Mouse (Mus musculus): ENCODE results near the gene Atp8b5. TPM values are rescaled to one million over a fixed set of nuclear protein-coding genes. Genes with fewer than 3 reads are reported as not detected.

Atp8b5 gene
- polyA plus RNA-seq, 1 experiment from 2014 or later = 0.77 TPM

- WGBS = 39% methylated on average over 16 of the region's 16 CpGs
These were observed 150.5 kb downstream of the Atp8b5 start for GRCm38 (mm10) chr4:43417269-43418062.

GRCm38 (mm10) chr4:43418450-43418849 is 151.5 kb downstream of the Atp8b5 start:
- Histone ChIP-seq H3K36me3 (ENCODE audit: insufficient read depth, low read length) (peaks cover 46% of the 10 kb centered on the region), H3K4me1 (ENCODE audit: insufficient read depth, low read length) (peaks cover 37% of the 10 kb centered on the region), H3K4me3 (ENCODE audit: low read length) (no peak overlapping the region), H3K9me3 (ENCODE audit: low read length) (no peaks in the 10 kb centered on the region), H3K27me3 (ENCODE audit: insufficient read depth, low read length) (no peaks in the 10 kb centered on the region), H3K27ac (ENCODE audit: low read length) (peak overlapping the region; percentile 84; the same call in 1 of the 2 replicates), H3K4me2 (replicated peaks; ENCODE audit: low read depth, low read length) (no peak overlapping the region), H3K9ac (replicated peaks; ENCODE audit: low read length) (no peak overlapping the region)
- no peak for ATAC-seq (ENCODE audit: low FRiP score, low TSS enrichment)
- 61% methylated on average over 4 of the region's 4 CpGs for WGBS

More at GRCm38 (mm10) chr4:43417269-43418062, 150.5 kb downstream of the Atp8b5 start:
- Histone ChIP-seq H3K4me1 (ENCODE audit: insufficient read depth, low read length) (peaks cover 37% of the 10 kb centered on the region), H3K9me3 (ENCODE audit: low read length) (no peaks in the 10 kb centered on the region), H3K36me3 (ENCODE audit: insufficient read depth, low read length) (peaks cover 37% of the 10 kb centered on the region), H3K9ac (replicated peaks; ENCODE audit: low read length) (peak overlapping the region; percentile 36), H3K4me2 (replicated peaks; ENCODE audit: low read depth, low read length) (no peak overlapping the region), H3K27me3 (ENCODE audit: insufficient read depth, low read length) (no peaks in the 10 kb centered on the region), H3K4me3 (ENCODE audit: low read length) (no peak overlapping the region), H3K27ac (ENCODE audit: low read length) (peak overlapping the region; percentile 84)
- ATAC-seq (ENCODE audit: low FRiP score, low TSS enrichment) = peak; percentile 86

- H3K9me3 ChIP-seq (ENCODE audit: low read length) = no peaks in the 10 kb centered on the region
- H3K27me3 ChIP-seq (ENCODE audit: insufficient read depth, low read length) = no peaks in the 10 kb centered on the region
- 54% methylated on average over 15 of the region's 15 CpGs for WGBS
- no peak overlapping the region for H3K4me2 ChIP-seq (replicated peaks; ENCODE audit: low read depth, low read length)
- H3K9ac ChIP-seq (replicated peaks; ENCODE audit: low read length) = peak overlapping the region; percentile 25; the same call in 1 of the 2 replicates
- no peak overlapping the region for H3K4me3 ChIP-seq (ENCODE audit: low read length)
- ATAC-seq (ENCODE audit: low FRiP score, low TSS enrichment) = no peak
- H3K27ac ChIP-seq (ENCODE audit: low read length) = peak overlapping the region; percentile 84; the same call in 1 of the 2 replicates
- peaks cover 37% of the 10 kb centered on the region for H3K4me1 ChIP-seq (ENCODE audit: insufficient read depth, low read length)
- peaks cover 51% of the 10 kb centered on the region for H3K36me3 ChIP-seq (ENCODE audit: insufficient read depth, low read length)
These were observed 152.2 kb downstream of the Atp8b5 start for GRCm38 (mm10) chr4:43418973-43419656.

GRCm38 (mm10) chr4:43419801-43420281 is 152.9 kb downstream of the Atp8b5 start:
- Histone ChIP-seq H3K4me3 (ENCODE audit: low read length) (no peak overlapping the region), H3K9ac (replicated peaks; ENCODE audit: low read length) (no peak overlapping the region), H3K4me2 (replicated peaks; ENCODE audit: low read depth, low read length) (no peak overlapping the region), H3K27ac (ENCODE audit: low read length) (peak overlapping the region; percentile 84; the same call in 1 of the 2 replicates), H3K9me3 (ENCODE audit: low read length) (no peaks in the 10 kb centered on the region), H3K4me1 (ENCODE audit: insufficient read depth, low read length) (peaks cover 37% of the 10 kb centered on the region), H3K27me3 (ENCODE audit: insufficient read depth, low read length) (peaks cover 5% of the 10 kb centered on the region; the same call in 1 of the 2 replicates), H3K36me3 (ENCODE audit: insufficient read depth, low read length) (peaks cover 52% of the 10 kb centered on the region)
- 55% methylated on average over 9 of the region's 9 CpGs for WGBS
- ATAC-seq (ENCODE audit: low FRiP score, low TSS enrichment) = no peak

- 3% methylated on average over 6 of the region's 6 CpGs for WGBS
These were observed 153.3 kb downstream of the Atp8b5 start for GRCm38 (mm10) chr4:43420305-43420704.

GRCm38 (mm10) chr4:43421632-43422240 is 154.8 kb downstream of the Atp8b5 start:
- Histone ChIP-seq H3K36me3 (ENCODE audit: insufficient read depth, low read length) (peaks cover 51% of the 10 kb centered on the region), H3K4me3 (ENCODE audit: low read length) (no peak overlapping the region)
- WGBS = 81% methylated on average over 28 of the region's 28 CpGs

More at GRCm38 (mm10) chr4:43420305-43420704, 153.3 kb downstream of the Atp8b5 start:
- Histone ChIP-seq H3K27ac (ENCODE audit: low read length) (peak overlapping the region; percentile 84; the same call in 1 of the 2 replicates), H3K36me3 (ENCODE audit: insufficient read depth, low read length) (peaks cover 52% of the 10 kb centered on the region), H3K4me1 (ENCODE audit: insufficient read depth, low read length) (peaks cover 37% of the 10 kb centered on the region), H3K9me3 (ENCODE audit: low read length) (no peaks in the 10 kb centered on the region), H3K27me3 (ENCODE audit: insufficient read depth, low read length) (peaks cover 5% of the 10 kb centered on the region; the same call in 1 of the 2 replicates), H3K4me3 (ENCODE audit: low read length) (no peak overlapping the region), H3K9ac (replicated peaks; ENCODE audit: low read length) (no peak overlapping the region), H3K4me2 (replicated peaks; ENCODE audit: low read depth, low read length) (no peak overlapping the region)
- peak; percentile 6; the same call in 1 of the 2 replicates for ATAC-seq (ENCODE audit: low FRiP score, low TSS enrichment)

More at GRCm38 (mm10) chr4:43421632-43422240, 154.8 kb downstream of the Atp8b5 start:
- Histone ChIP-seq H3K4me1 (ENCODE audit: insufficient read depth, low read length) (peaks cover 42% of the 10 kb centered on the region), H3K27me3 (ENCODE audit: insufficient read depth, low read length) (peaks cover 14% of the 10 kb centered on the region), H3K9me3 (ENCODE audit: low read length) (no peaks in the 10 kb centered on the region), H3K4me2 (replicated peaks; ENCODE audit: low read depth, low read length) (no peak overlapping the region), H3K9ac (replicated peaks; ENCODE audit: low read length) (no peak overlapping the region), H3K27ac (ENCODE audit: low read length) (no peak overlapping the region)
- no peak for ATAC-seq (ENCODE audit: low FRiP score, low TSS enrichment)

Other genes starting within 250 kb of the Atp8b5 start
- 29.8 and 32.2 TPM in 2 replicates for gene Pigo, start 241.3 kb upstream of the Atp8b5 start, polyA plus RNA-seq (2015; fragmentation: Nextera tagmentation; extraction: Ambion mirVana)
- 363 and 374 TPM in 2 replicates for gene Stoml2, start 235.4 kb upstream of the Atp8b5 start, polyA plus RNA-seq (2015; fragmentation: Nextera tagmentation; extraction: Ambion mirVana)
- gene Fam214b, start 220.9 kb upstream of the Atp8b5 start, polyA plus RNA-seq (2015; fragmentation: Nextera tagmentation; extraction: Ambion mirVana) = 11.7 and 12.9 TPM in 2 replicates
- gene Unc13b, start 208.2 kb upstream of the Atp8b5 start, polyA plus RNA-seq (2015; fragmentation: Nextera tagmentation; extraction: Ambion mirVana) = 6.8 and 8.6 TPM in 2 replicates
- gene Rusc2, start 114.8 kb downstream of the Atp8b5 start, polyA plus RNA-seq (2015; fragmentation: Nextera tagmentation; extraction: Ambion mirVana) = 10.3 and 13.4 TPM in 2 replicates
- 0.30 and 0.50 TPM in 2 replicates for gene Fam166b, start 162.0 kb downstream of the Atp8b5 start, polyA plus RNA-seq (2015; fragmentation: Nextera tagmentation; extraction: Ambion mirVana)
- gene Tesk1, start 174.8 kb downstream of the Atp8b5 start, polyA plus RNA-seq (2015; fragmentation: Nextera tagmentation; extraction: Ambion mirVana) = 3.0 and 3.5 TPM in 2 replicates
- gene Cd72, start 187.5 kb downstream of the Atp8b5 start, polyA plus RNA-seq (2015; fragmentation: Nextera tagmentation; extraction: Ambion mirVana) = 3.3 and 4.1 TPM in 2 replicates
- gene Sit1, start 216.6 kb downstream of the Atp8b5 start, polyA plus RNA-seq (2015; fragmentation: Nextera tagmentation; extraction: Ambion mirVana) = not detected in 2 replicates
- gene Ccdc107, start 225.7 kb downstream of the Atp8b5 start, polyA plus RNA-seq (2015; fragmentation: Nextera tagmentation; extraction: Ambion mirVana) = 73.5 and 89.4 TPM in 2 replicates
- 45.3 and 47.7 TPM in 2 replicates for gene Arhgef39, start 232.5 kb downstream of the Atp8b5 start, polyA plus RNA-seq (2015; fragmentation: Nextera tagmentation; extraction: Ambion mirVana)
- 1.5 and 2.7 TPM in 2 replicates for gene Car9, start 239.8 kb downstream of the Atp8b5 start, polyA plus RNA-seq (2015; fragmentation: Nextera tagmentation; extraction: Ambion mirVana)

All from kidney, embryonic 16.5 days (tissue).